Mouse (Mus musculus) megakaryocyte-erythroid progenitor cell, adult 5-6 weeks (primary cell): ENCODE data around the gene Pou4f1. TPM values are rescaled to one million over a fixed set of nuclear protein-coding genes. Genes with fewer than 3 reads are reported as not detected.

Source experiments
- ATAC-seq: replicated peaks from 2 replicates; pipeline ENCODE4 v1.8.0; 2016; ENCODE audit warnings: mild to moderate bottlenecking, inconsistent platforms; ENCODE audit not compliant: severe bottlenecking, poor library complexity, low FRiP score, low TSS enrichment
- total RNA-seq, 2 experiments: library from RNA; stranded (forward) in 1 of 2; stranded (reverse) in 1 of 2; fragments of 200-1000, 215-1000 nt in 1 of 2; fragments of >200 nt in 1 of 2; fragmentation: Nextera tagmentation in 1 of 2; gene quantifications; 2 replicates each; pipeline ENCODE4 v1.2.3; 2014 to 2017

Gene Pou4f1
- total RNA-seq, 2 experiments from 2014 or later, result 0.19 TPM; not detected in 1

- ATAC-seq, result no peak
Measured at GRCm38 (mm10) chr14:104457966-104458710, 9.7 kb downstream of the Pou4f1 start.

GRCm38 (mm10) chr14:104456976-104457375 lies 10.8 kb downstream of the Pou4f1 start:
- ATAC-seq, result no peak

GRCm38 (mm10) chr14:104453824-104454223 lies 14.0 kb downstream of the Pou4f1 start:
- peak; percentile 82 for ATAC-seq

GRCm38 (mm10) chr14:104434293-104434692 lies 33.5 kb downstream of the Pou4f1 start:
- ATAC-seq, result no peak

GRCm38 (mm10) chr14:104430819-104431218 lies 37.0 kb downstream of the Pou4f1 start:
- ATAC-seq, result no peak

- ATAC-seq, result no peak
Measured at GRCm38 (mm10) chr14:104423688-104424470, 43.9 kb downstream of the Pou4f1 start.

Other genes with a start within 250 kb of the Pou4f1 start
- 11.0 and 15.8 TPM in 2 replicates for gene Rnf219, start 54.6 kb upstream of the Pou4f1 start, total RNA-seq (2014; fragmentation: Nextera tagmentation)
- 30.2 and 32.2 TPM in 2 replicates for gene Rnf219, start 54.6 kb upstream of the Pou4f1 start, total RNA-seq (2017)